Mouse (Mus musculus) CH12.LX (cell line): ENCODE data around the gene Ugcg. TPM values are rescaled to one million over a fixed set of nuclear protein-coding genes. Genes with fewer than 3 reads are reported as not detected.

Source experiments
- DNase-seq: peaks from one replicate; pipeline ENCODE4 v3.0.0-alpha.2; 2013; ENCODE audit errors: extremely low read depth
- H3K27ac ChIP-seq: 2 replicates; pipeline ENCODE4 v1.5.1; 2012; ENCODE audit warnings: low read depth, mild to moderate bottlenecking, control low read depth, moderate library complexity; ENCODE audit not compliant: insufficient read depth
- H3K27me3 ChIP-seq: replicated peaks from 2 replicates; pipeline ENCODE3; 2012; ENCODE audit warnings: inconsistent platforms
- H3K36me3 ChIP-seq, 2 experiments: replicated peaks in 1 of 2; 2 replicates each; pipeline versions ENCODE3 to v1.6.1; 2012; ENCODE audit warnings: inconsistent platforms in 1 of 2, low read length in 1 of 2, mild to moderate bottlenecking in 1 of 2, mixed read lengths in 1 of 2, moderate library complexity in 1 of 2; ENCODE audit not compliant: control insufficient read depth in 1 of 2, insufficient read depth in 1 of 2
- H3K4me1 ChIP-seq, 2 experiments: 2 replicates each; pipeline ENCODE4 v1.6.1; 2012; ENCODE audit warnings: inconsistent platforms in 1 of 2, moderate library complexity in 1 of 2; ENCODE audit not compliant: insufficient read depth in 2 of 2, control insufficient read depth in 1 of 2
- H3K4me2 ChIP-seq: 2 replicates; pipeline ENCODE4 v1.6.1; 2012; ENCODE audit warnings: low read depth, mild to moderate bottlenecking, control low read depth; ENCODE audit not compliant: poor library complexity, insufficient read depth, severe bottlenecking
- H3K4me3 ChIP-seq, 3 experiments: fragments of 150-350 bp in 1 of 3; sonication (generic) in 1 of 3; replicated peaks in 1 of 3; 2 replicates each; pipeline versions ENCODE3 to v1.5.1; 2011 to 2012; ENCODE audit warnings: low read depth in 2 of 3, low read length in 2 of 3, mild to moderate bottlenecking in 2 of 3, moderate library complexity in 2 of 3, control low read depth in 1 of 3, improper control_type of control experiment in 1 of 3, inconsistent platforms in 1 of 3, mixed read lengths in 1 of 3; ENCODE audit not compliant: poor library complexity in 1 of 3
- H3K79me2 ChIP-seq: replicated peaks from 2 replicates; pipeline ENCODE4 v1.6.1; 2012; ENCODE audit warnings: mild to moderate bottlenecking, moderate library complexity; ENCODE audit not compliant: control insufficient read depth, poor library complexity, insufficient read depth, severe bottlenecking; ENCODE audit errors: extremely low read depth
- H3K9ac ChIP-seq: 2 replicates; pipeline ENCODE4 v1.6.1; 2012; ENCODE audit warnings: low read depth, mild to moderate bottlenecking, control low read depth, moderate library complexity; ENCODE audit not compliant: insufficient read depth
- H3K9me3 ChIP-seq: replicated peaks from 2 replicates; pipeline ENCODE3; 2012; ENCODE audit warnings: low read length, inconsistent platforms, mixed read lengths
- CHD2 ChIP-seq: IDR thresholded peaks from 2 replicates; pipeline ENCODE4 v1.6.1; 2011; ENCODE audit warnings: low read length, improper control_type of control experiment
- CTCF ChIP-seq, 2 experiments: IDR thresholded peaks in 1 of 2; conservative IDR thresholded peaks in 1 of 2; 2 replicates each; pipeline ENCODE4 v1.5.1; 2011 to 2012; ENCODE audit warnings: low read depth in 2 of 2, low read length in 2 of 2, improper control_type of control experiment in 1 of 2, inconsistent platforms in 1 of 2, mild to moderate bottlenecking in 1 of 2, moderate library complexity in 1 of 2
- E2F4 ChIP-seq: IDR thresholded peaks from 2 replicates; pipeline ENCODE4 v1.6.1; 2011; ENCODE audit warnings: low read depth, low read length, improper control_type of control experiment; ENCODE audit not compliant: insufficient replicate concordance
- ELF1 ChIP-seq: IDR thresholded peaks from 2 replicates; pipeline ENCODE4 v1.6.1; 2014; ENCODE audit warnings: low read depth, mild to moderate bottlenecking, inconsistent platforms, low read length, improper control_type of control experiment
- ETS1 ChIP-seq: conservative IDR thresholded peaks from 2 replicates; pipeline ENCODE4 v1.6.1; 2012; ENCODE audit warnings: low read depth, mild to moderate bottlenecking, inconsistent platforms, low read length, improper control_type of control experiment, moderate library complexity
- HCFC1 ChIP-seq: IDR thresholded peaks from 2 replicates; pipeline ENCODE4 v1.6.1; 2012; ENCODE audit warnings: low read depth, mild to moderate bottlenecking, inconsistent platforms, low read length, improper control_type of control experiment
- JUND ChIP-seq: conservative IDR thresholded peaks from 2 replicates; pipeline ENCODE4 v1.6.1; 2011; ENCODE audit warnings: low read depth, low read length, improper control_type of control experiment
- KAT2A ChIP-seq: IDR thresholded peaks from 2 replicates; pipeline ENCODE4 v1.6.1; 2012; ENCODE audit warnings: low read length, improper control_type of control experiment, inconsistent platforms; ENCODE audit not compliant: insufficient replicate concordance
- MAX ChIP-seq: IDR thresholded peaks from 2 replicates; pipeline ENCODE4 v1.6.1; 2011; ENCODE audit warnings: low read length, improper control_type of control experiment
- MAZ ChIP-seq: IDR thresholded peaks from 2 replicates; pipeline ENCODE4 v1.6.1; 2012; ENCODE audit warnings: low read depth, mild to moderate bottlenecking, inconsistent platforms, low read length, improper control_type of control experiment, moderate library complexity
- MEF2A ChIP-seq: IDR thresholded peaks from 2 replicates; pipeline ENCODE4 v1.6.1; 2014; ENCODE audit warnings: low read depth, mild to moderate bottlenecking, inconsistent platforms, low read length, improper control_type of control experiment, borderline replicate concordance
- MYC ChIP-seq: IDR thresholded peaks from 2 replicates; pipeline ENCODE4 v1.6.1; 2011; ENCODE audit warnings: low read depth, mild to moderate bottlenecking, improper control_type of control experiment, low read length
- NELFE ChIP-seq: IDR thresholded peaks from 2 replicates; pipeline ENCODE4 v1.6.1; 2011; ENCODE audit warnings: low read depth, low read length, improper control_type of control experiment
- NRF1 ChIP-seq: IDR thresholded peaks from 2 replicates; pipeline ENCODE4 v1.6.1; 2014; ENCODE audit warnings: low read depth, mild to moderate bottlenecking, inconsistent platforms, low read length, improper control_type of control experiment, moderate library complexity
- POLR2A ChIP-seq: IDR thresholded peaks from 2 replicates; pipeline ENCODE4 v1.6.1; 2011; ENCODE audit warnings: low read depth, mild to moderate bottlenecking, improper control_type of control experiment, low read length
- POLR2AphosphoS2 ChIP-seq: IDR thresholded peaks from 2 replicates; pipeline ENCODE4 v1.6.1; 2011; ENCODE audit warnings: low read depth, low read length, improper control_type of control experiment
- RAD21 ChIP-seq: IDR thresholded peaks from 2 replicates; pipeline ENCODE4 v1.6.1; 2011; ENCODE audit warnings: low read depth, mild to moderate bottlenecking, low read length, improper control_type of control experiment, moderate library complexity
- RCOR1 ChIP-seq: conservative IDR thresholded peaks from 2 replicates; pipeline ENCODE4 v1.6.1; 2012; ENCODE audit warnings: low read depth, mild to moderate bottlenecking, inconsistent platforms, low read length, improper control_type of control experiment
- SIN3A ChIP-seq: IDR thresholded peaks from 2 replicates; pipeline ENCODE4 v1.6.1; 2012; ENCODE audit warnings: low read length, improper control_type of control experiment, inconsistent platforms
- TBP ChIP-seq: conservative IDR thresholded peaks from 2 replicates; pipeline ENCODE4 v1.6.1; 2011; ENCODE audit warnings: low read depth, low read length, improper control_type of control experiment
- UBTF ChIP-seq: IDR thresholded peaks from 2 replicates; pipeline ENCODE4 v1.6.1; 2012; ENCODE audit warnings: low read depth, mild to moderate bottlenecking, inconsistent platforms, low read length, improper control_type of control experiment, moderate library complexity
- USF1 ChIP-seq: IDR thresholded peaks from 2 replicates; pipeline ENCODE4 v1.6.1; 2014; ENCODE audit warnings: low read depth, mild to moderate bottlenecking, inconsistent platforms, low read length, improper control_type of control experiment
- USF2 ChIP-seq: conservative IDR thresholded peaks from 2 replicates; pipeline ENCODE4 v1.6.1; 2011; ENCODE audit warnings: low read depth, low read length, improper control_type of control experiment
- ZKSCAN1 ChIP-seq: IDR thresholded peaks from 2 replicates; pipeline ENCODE4 v1.6.1; 2012; ENCODE audit warnings: low read depth, inconsistent platforms, low read length, improper control_type of control experiment, borderline replicate concordance
- ZNF384 ChIP-seq: IDR thresholded peaks from 2 replicates; pipeline ENCODE4 v1.6.1; 2012; ENCODE audit warnings: low read depth, low read length, improper control_type of control experiment, inconsistent platforms
- dilution Hi-C: fragments of 300-500 bp; cut with MboI; formaldehyde crosslinking; loops from 2 replicates; pipeline ENCODE4 v1.14.3; 2020; ENCODE audit warnings: low sequenced_read_pairs; ENCODE audit not compliant: extremely low pct_unique_long_range_greater_than_20kb, extremely low pct_ligation_motif_present
- in situ Hi-C: fragments of 300-500 bp; cut with MboI; formaldehyde crosslinking; loops from 3 replicates; pipeline ENCODE4 v1.14.3; 2019; ENCODE audit warnings: low sequenced_read_pairs, low pct_ligation_motif_present, low pct_unique_long_range_greater_than_20kb, mixed read lengths
- polyA plus RNA-seq: library from polyadenylated mRNA; unstranded; fragments of >175 nt; gene quantifications from 2 replicates; pipeline ENCODE4 v1.2.1, GENCODE M21; 2012; ENCODE audit warnings: low read depth; ENCODE audit not compliant: insufficient read length
- total RNA-seq, 2 experiments: library from RNA; depleted of rRNA; stranded (reverse); fragments of 300-350 nt in 1 of 2; fragments of >200 nt in 1 of 2; gene quantifications; 2 replicates each; pipeline ENCODE4 v1.2.3; 2012 to 2014

Gene Ugcg
- total and polyA plus RNA-seq, 3 experiments, result 25.8 to 69.5 (median 28.7) TPM

DNA sequence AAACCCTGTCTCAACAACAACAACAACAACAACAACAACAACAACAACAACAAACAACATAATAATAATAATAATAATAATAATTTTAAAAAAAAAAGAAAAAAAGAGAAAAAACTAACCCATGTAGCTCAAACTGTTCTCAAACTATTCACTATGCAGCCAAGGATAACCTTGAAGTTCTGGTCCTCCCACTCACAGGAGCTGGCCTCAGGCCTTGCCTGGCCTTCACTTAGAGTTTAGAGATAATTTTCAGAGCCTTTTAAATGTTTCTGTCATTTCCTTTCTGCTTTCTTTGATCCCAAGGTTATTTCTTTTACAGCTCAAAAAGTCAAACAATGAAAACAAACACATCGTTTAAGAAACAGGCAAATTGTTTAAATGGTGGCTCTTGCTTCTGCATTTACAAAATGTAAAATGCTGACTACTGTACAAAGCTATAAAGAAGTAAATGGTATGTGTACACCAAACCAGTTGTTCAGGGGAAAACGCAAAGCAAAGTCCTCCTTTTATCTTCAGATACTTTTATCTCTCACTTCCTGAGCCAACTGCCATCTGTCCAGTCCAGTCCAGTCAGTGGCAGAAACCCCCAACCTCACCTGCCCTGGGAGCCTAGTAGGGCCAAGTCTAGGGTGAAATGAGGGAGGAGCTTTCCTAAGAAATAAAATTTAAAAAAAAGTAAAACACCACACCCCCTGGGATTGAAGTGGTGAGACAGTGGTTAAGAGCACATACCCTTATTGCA lies 15.7 kb upstream of the Ugcg start:
- no peak for DNase-seq
- Histone ChIP-seq H3K79me2 (no peaks in the 10 kb centered on the region), H3K4me3 (no peak overlapping the region), H3K4me2 (no peak overlapping the region)
- TF ChIP-seq UBTF (no peak), RAD21 (no peak), RCOR1 (no peak), SIN3A (no peak), ZNF384 (no peak), USF1 (no peak), MAZ (no peak), MAX (no peak), E2F4 (no peak), JUND (no peak), NRF1 (no peak)
- TF ChIP-seq, all 38 proteins: peak for 0
- Histone ChIP-seq H3K9me3 (no peaks in the 10 kb centered on the region), H3K4me1 (no peaks in the 10 kb centered on the region), H3K27me3 (no peaks in the 10 kb centered on the region), H3K27ac (no peak overlapping the region), H3K36me3 (no peaks in the 10 kb centered on the region), H3K9ac (no peak overlapping the region)
- dilution Hi-C loops (no loop called here), in situ Hi-C loops (no loop called here)

GRCm38 (mm10) chr4:59175003-59175402 lies 14.1 kb upstream of the Ugcg start:
- H3K27ac ChIP-seq, result no peak overlapping the region
- H3K4me1 ChIP-seq, result no peaks in the 10 kb centered on the region
- H3K27me3 ChIP-seq, result no peaks in the 10 kb centered on the region
- H3K36me3 ChIP-seq, result no peaks in the 10 kb centered on the region
- no peak for DNase-seq
- H3K79me2 ChIP-seq, result no peaks in the 10 kb centered on the region
- no peak overlapping the region for H3K9ac ChIP-seq
- no peak overlapping the region for H3K4me2 ChIP-seq
- dilution Hi-C loops (no loop called here), in situ Hi-C loops (loop anchor here (25.0 kb wide), 1 partner anchor 162 kb away; no protein-coding TSS in a partner anchor)
- no peaks in the 10 kb centered on the region for H3K9me3 ChIP-seq
- H3K4me3 ChIP-seq, result no peak overlapping the region
- TF ChIP-seq POLR2AphosphoS2, result no peak
- TF ChIP-seq KAT2A, result no peak
- no peak for TF ChIP-seq ZKSCAN1
- no peak for TF ChIP-seq CTCF (conservative IDR thresholded peaks at IDR 0.05 in 1 of 2, IDR thresholded peaks at IDR 0.05 in 1 of 2; ENCODE audit: low read depth in 2 of 2, low read length in 2 of 2)
- no peak for TF ChIP-seq RCOR1
- no peak for TF ChIP-seq TBP
- no peak for TF ChIP-seq UBTF
- no peak for TF ChIP-seq RAD21
- no peak for TF ChIP-seq CHD2
- no peak for TF ChIP-seq ELF1
- TF ChIP-seq NELFE, result no peak
- no peak for TF ChIP-seq POLR2A
- TF ChIP-seq HCFC1, result no peak
- TF ChIP-seq MYC, result no peak
- TF ChIP-seq USF1, result no peak
- TF ChIP-seq ETS1, result no peak
- TF ChIP-seq MEF2A, result no peak
- TF ChIP-seq USF2, result no peak
- TF ChIP-seq, all 38 proteins: peak for 0
